Mouse (Mus musculus): ENCODE results near the gene Cldn4. TPM values are rescaled to one million over a fixed set of nuclear protein-coding genes. Genes with fewer than 3 reads are reported as not detected.
A peak's percentile ranks its signal among the peaks of the same experiment; 100 is the strongest.

Cldn4 gene
- polyA plus RNA-seq, 1 experiment = 0.44 TPM

GRCm38 (mm10) chr5:134933281-134933680, 13.5 kb downstream of the Cldn4 start:
- WGBS = 59% methylated on average over 8 of the region's 8 CpGs
- no peaks in the 10 kb centered on the region for H3K27me3 ChIP-seq (ENCODE audit: control insufficient read depth, insufficient read depth, low read length)
- H3K4me1 ChIP-seq (ENCODE audit: control insufficient read depth, insufficient read depth, insufficient read length) = no peaks in the 10 kb centered on the region
- DNase-seq (ENCODE audit: low read depth in 1 of 2, low spot score in 2 of 2) = peak in 1 of 2 experiments; percentile 17
- H3K4me3 ChIP-seq (ENCODE audit: extremely low read depth, insufficient read depth, insufficient read length) = no peak overlapping the region
- TF ChIP-seq POLR2A (IDR thresholded peaks at IDR 0.05; ENCODE audit: low read depth, low read length) = no peak
- no peaks in the 10 kb centered on the region for H3K36me3 ChIP-seq (ENCODE audit: control insufficient read depth, insufficient read depth, low read length)
- peak overlapping the region; percentile 22; the same call in 1 of the 2 replicates for H3K27ac ChIP-seq (ENCODE audit: insufficient read depth, low read length)

GRCm38 (mm10) chr5:134932903-134933276, 13.8 kb downstream of the Cldn4 start:
- Histone ChIP-seq H3K36me3 (ENCODE audit: control insufficient read depth, insufficient read depth, low read length) (no peaks in the 10 kb centered on the region), H3K27me3 (ENCODE audit: control insufficient read depth, insufficient read depth, low read length) (no peaks in the 10 kb centered on the region), H3K27ac (ENCODE audit: insufficient read depth, low read length) (no peak overlapping the region), H3K4me3 (ENCODE audit: extremely low read depth, insufficient read depth, insufficient read length) (peak overlapping the region; percentile 68), H3K4me1 (ENCODE audit: control insufficient read depth, insufficient read depth, insufficient read length) (no peaks in the 10 kb centered on the region)
- 34% methylated on average over 9 of the region's 9 CpGs for WGBS
- TF ChIP-seq POLR2A (IDR thresholded peaks at IDR 0.05; ENCODE audit: low read depth, low read length) (no peak), CTCF (IDR thresholded peaks at IDR 0.05; ENCODE audit: extremely low read depth, insufficient read depth, insufficient read length, insufficient replicate concordance) (no peak)
- peak; percentile 36 to 65 for DNase-seq (ENCODE audit: low read depth in 1 of 2, low spot score in 2 of 2)

- under 1% methylated on average over 41 of the region's 41 CpGs for WGBS
- no peak for TF ChIP-seq CTCF (IDR thresholded peaks at IDR 0.05; ENCODE audit: extremely low read depth, insufficient read depth, insufficient read length, insufficient replicate concordance)
- no peak for TF ChIP-seq POLR2A (IDR thresholded peaks at IDR 0.05; ENCODE audit: low read depth, low read length)
- Histone ChIP-seq H3K27ac (ENCODE audit: insufficient read depth, low read length) (peak within 1 kb of the TSS; percentile 77), H3K36me3 (ENCODE audit: control insufficient read depth, insufficient read depth, low read length) (no peaks in the 10 kb centered on the region), H3K27me3 (ENCODE audit: control insufficient read depth, insufficient read depth, low read length) (no peaks in the 10 kb centered on the region), H3K4me3 (ENCODE audit: extremely low read depth, insufficient read depth, insufficient read length) (peak within 1 kb of the TSS; percentile 68), H3K4me1 (ENCODE audit: control insufficient read depth, insufficient read depth, insufficient read length) (no peaks in the 10 kb centered on the region)
- peak; percentile 70 to 80 for DNase-seq (ENCODE audit: low read depth in 1 of 2, low spot score in 2 of 2)
Measured at GRCm38 (mm10) chr5:134932179-134932902, 14.4 kb downstream of the Cldn4 start, which contains the start of gene Mettl27. TSS of gene Mettl27 (plus strand) at chr5:134932368.

GRCm38 (mm10) chr5:134929988-134930387, 16.7 kb downstream of the Cldn4 start:
- Histone ChIP-seq H3K27ac (ENCODE audit: insufficient read depth, low read length) (no peak overlapping the region), H3K4me1 (ENCODE audit: control insufficient read depth, insufficient read depth, insufficient read length) (no peaks in the 10 kb centered on the region), H3K36me3 (ENCODE audit: control insufficient read depth, insufficient read depth, low read length) (no peaks in the 10 kb centered on the region), H3K27me3 (ENCODE audit: control insufficient read depth, insufficient read depth, low read length) (no peaks in the 10 kb centered on the region), H3K4me3 (ENCODE audit: extremely low read depth, insufficient read depth, insufficient read length) (no peak overlapping the region)
- 94% methylated on average over 2 of the region's 2 CpGs for WGBS
- no peak for DNase-seq (ENCODE audit: low read depth in 1 of 2, low spot score in 2 of 2)
- TF ChIP-seq POLR2A (IDR thresholded peaks at IDR 0.05; ENCODE audit: low read depth, low read length) (no peak), CTCF (IDR thresholded peaks at IDR 0.05; ENCODE audit: extremely low read depth, insufficient read depth, insufficient read length, insufficient replicate concordance) (no peak)

GRCm38 (mm10) chr5:134926726-134927125, 20.0 kb downstream of the Cldn4 start:
- Histone ChIP-seq H3K36me3 (ENCODE audit: control insufficient read depth, insufficient read depth, low read length) (no peaks in the 10 kb centered on the region), H3K4me3 (ENCODE audit: extremely low read depth, insufficient read depth, insufficient read length) (no peak overlapping the region), H3K27me3 (ENCODE audit: control insufficient read depth, insufficient read depth, low read length) (no peaks in the 10 kb centered on the region), H3K27ac (ENCODE audit: insufficient read depth, low read length) (no peak overlapping the region), H3K4me1 (ENCODE audit: control insufficient read depth, insufficient read depth, insufficient read length) (no peaks in the 10 kb centered on the region)
- no peak for DNase-seq (ENCODE audit: low read depth in 1 of 2, low spot score in 2 of 2)
- WGBS = 91% methylated on average over 4 of the region's 4 CpGs
- TF ChIP-seq POLR2A (IDR thresholded peaks at IDR 0.05; ENCODE audit: low read depth, low read length) (no peak), CTCF (IDR thresholded peaks at IDR 0.05; ENCODE audit: extremely low read depth, insufficient read depth, insufficient read length, insufficient replicate concordance) (no peak)

GRCm38 (mm10) chr5:134923141-134923540, 23.6 kb downstream of the Cldn4 start:
- no peak for TF ChIP-seq CTCF (IDR thresholded peaks at IDR 0.05; ENCODE audit: extremely low read depth, insufficient read depth, insufficient read length, insufficient replicate concordance)
- TF ChIP-seq POLR2A (IDR thresholded peaks at IDR 0.05; ENCODE audit: low read depth, low read length) = no peak
- 77% methylated on average over 6 of the region's 6 CpGs for WGBS
- no peaks in the 10 kb centered on the region for H3K27me3 ChIP-seq (ENCODE audit: control insufficient read depth, insufficient read depth, low read length)
- no peaks in the 10 kb centered on the region for H3K4me1 ChIP-seq (ENCODE audit: control insufficient read depth, insufficient read depth, insufficient read length)
- H3K4me3 ChIP-seq (ENCODE audit: extremely low read depth, insufficient read depth, insufficient read length) = no peak overlapping the region
- no peak overlapping the region for H3K27ac ChIP-seq (ENCODE audit: insufficient read depth, low read length)
- no peak for DNase-seq (ENCODE audit: low read depth in 1 of 2, low spot score in 2 of 2)
- H3K36me3 ChIP-seq (ENCODE audit: control insufficient read depth, insufficient read depth, low read length) = no peaks in the 10 kb centered on the region

- Histone ChIP-seq H3K4me1 (ENCODE audit: control insufficient read depth, insufficient read depth, insufficient read length) (no peaks in the 10 kb centered on the region), H3K27me3 (ENCODE audit: control insufficient read depth, insufficient read depth, low read length) (no peaks in the 10 kb centered on the region), H3K27ac (ENCODE audit: insufficient read depth, low read length) (no peak overlapping the region), H3K4me3 (ENCODE audit: extremely low read depth, insufficient read depth, insufficient read length) (no peak overlapping the region), H3K36me3 (ENCODE audit: control insufficient read depth, insufficient read depth, low read length) (no peaks in the 10 kb centered on the region)
- DNase-seq (ENCODE audit: low read depth in 1 of 2, low spot score in 2 of 2) = no peak
- 76% methylated on average over 8 of the region's 8 CpGs for WGBS
- TF ChIP-seq POLR2A (IDR thresholded peaks at IDR 0.05; ENCODE audit: low read depth, low read length) (no peak), CTCF (IDR thresholded peaks at IDR 0.05; ENCODE audit: extremely low read depth, insufficient read depth, insufficient read length, insufficient replicate concordance) (no peak)
Measured at GRCm38 (mm10) chr5:134921106-134921505, 25.6 kb downstream of the Cldn4 start.
